Mouse (Mus musculus) heart, postnatal 25 days (tissue): Measurements from ENCODE around the gene Smarca1. TPM values are rescaled to one million over a fixed set of nuclear protein-coding genes. Genes with fewer than 3 reads are reported as not detected.

Experiments
- DNase-seq: peaks from one replicate; pipeline ENCODE4 v3.0.0; 2022; ENCODE audit warnings: low spot score
- intact Hi-C: fragments of 180-260 bp; cut with DNase I; formaldehyde crosslinking; loops from one replicate; pipeline ENCODE4 v1.15.1; 2025
- total RNA-seq, 2 experiments: library from RNA; stranded (reverse); gene quantifications; 2 replicates each; pipeline ENCODE4 v1.2.3; 2021

The Smarca1 gene
- 1 to 10 TPM in 1 of 2 experiments, under 1 TPM in 1; 0.89 to 1.3 TPM for total RNA-seq

- intact Hi-C loops = no loop called here
- DNase-seq = no peak
Observed at GRCm38 (mm10) chrX:47892431-47893024, at the start of gene Smarca1. TSS of gene Smarca1 (minus strand) at chrX:47892974.

DNA sequence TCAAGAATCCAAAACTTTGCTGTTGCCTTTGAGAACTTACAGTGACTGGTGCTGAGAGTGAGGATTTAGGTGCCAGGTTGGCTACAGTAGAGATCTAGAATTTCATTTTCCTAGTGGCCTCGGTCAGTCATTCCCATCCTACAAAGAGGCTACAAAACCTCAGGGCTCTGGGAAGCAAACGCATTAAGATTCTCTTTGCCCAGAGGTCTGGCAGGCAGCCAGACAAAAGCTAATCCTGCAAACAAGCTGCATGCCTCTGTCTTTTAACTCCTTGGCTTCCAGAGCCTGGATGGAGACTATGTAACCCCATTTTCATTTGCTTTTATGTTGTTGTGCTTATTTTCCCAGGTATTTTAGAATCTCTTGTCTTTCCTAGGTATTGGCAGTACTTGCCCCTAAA, 45.0 kb upstream of the Smarca1 start:
- intact Hi-C loops = no loop called here
- no peak for DNase-seq

DNA sequence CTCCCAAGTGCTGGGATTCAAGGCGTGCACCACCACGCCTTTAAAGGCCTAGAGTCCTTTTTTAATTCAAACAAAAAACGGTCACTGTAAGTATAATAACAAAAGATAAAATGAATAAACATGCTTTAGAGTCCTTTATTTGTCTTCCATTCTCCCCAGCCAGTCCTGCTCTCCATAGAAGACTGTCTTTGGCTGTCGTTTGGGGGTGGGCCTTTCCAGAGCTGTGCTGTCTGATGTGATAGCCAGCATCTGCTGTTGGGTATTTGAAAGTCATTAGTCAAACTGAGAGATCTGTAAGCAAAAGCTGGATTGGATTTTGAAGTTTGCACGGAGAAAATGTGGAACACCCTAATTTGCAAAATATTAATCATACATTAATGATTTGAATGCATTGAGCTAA, 44.1 kb upstream of the Smarca1 start:
- DNase-seq = no peak
- intact Hi-C loops = no loop called here

- DNase-seq = no peak
- intact Hi-C loops = no loop called here
Observed at GRCm38 (mm10) chrX:47934352-47934751, 41.6 kb upstream of the Smarca1 start.

DNA sequence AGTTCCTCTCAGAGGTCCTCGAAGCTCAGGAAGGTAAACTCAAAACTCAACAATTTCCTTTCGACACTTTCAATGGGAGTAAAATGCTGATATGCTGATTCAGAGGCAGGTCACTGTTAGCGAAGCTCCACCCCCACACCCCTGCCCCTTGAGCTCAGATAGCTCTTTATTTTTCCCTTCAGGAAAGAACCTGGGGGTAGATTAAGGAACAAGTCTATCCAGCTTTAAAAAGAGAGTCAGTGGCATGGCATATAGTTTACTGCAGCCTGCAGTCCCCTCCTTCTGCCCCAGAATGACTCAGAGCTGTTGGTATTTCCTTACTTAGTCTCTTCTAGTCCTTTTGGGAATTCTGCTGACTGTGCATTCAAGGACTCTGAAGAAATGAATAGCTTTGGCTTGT, 37.7 kb upstream of the Smarca1 start:
- intact Hi-C loops = no loop called here
- no peak for DNase-seq

GRCm38 (mm10) chrX:47927981-47928380, 35.2 kb upstream of the Smarca1 start:
- intact Hi-C loops = no loop called here
- DNase-seq = no peak

DNA sequence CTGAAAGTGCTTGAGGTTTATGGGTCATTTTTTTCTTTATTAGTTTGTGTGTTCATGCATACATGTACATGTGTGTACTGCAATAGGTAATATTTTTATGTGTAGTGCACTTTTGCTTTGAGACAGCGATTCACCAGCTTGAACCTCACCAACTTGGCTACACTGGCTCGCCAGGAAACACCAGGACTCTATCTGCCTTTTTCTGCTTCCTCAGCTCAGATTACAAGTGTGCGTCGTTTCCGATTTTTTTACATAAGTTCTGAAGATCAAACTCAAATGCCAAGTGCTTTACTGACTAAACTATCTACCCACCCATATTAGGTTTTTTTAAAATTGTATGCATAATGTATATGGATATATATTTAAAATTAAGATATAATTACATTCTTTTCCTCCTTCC, 27.8 kb upstream of the Smarca1 start:
- DNase-seq = no peak
- intact Hi-C loops = no loop called here

GRCm38 (mm10) chrX:47916831-47917230, 24.1 kb upstream of the Smarca1 start:
- intact Hi-C loops = no loop called here

GRCm38 (mm10) chrX:47913543-47913938, 20.8 kb upstream of the Smarca1 start:
- intact Hi-C loops = no loop called here
- DNase-seq = no peak

More at GRCm38 (mm10) chrX:47916831-47917230, 24.1 kb upstream of the Smarca1 start:
- no peak for DNase-seq

- DNase-seq = no peak
- intact Hi-C loops = no loop called here
Observed at GRCm38 (mm10) chrX:47912904-47913542, 20.2 kb upstream of the Smarca1 start.

DNA sequence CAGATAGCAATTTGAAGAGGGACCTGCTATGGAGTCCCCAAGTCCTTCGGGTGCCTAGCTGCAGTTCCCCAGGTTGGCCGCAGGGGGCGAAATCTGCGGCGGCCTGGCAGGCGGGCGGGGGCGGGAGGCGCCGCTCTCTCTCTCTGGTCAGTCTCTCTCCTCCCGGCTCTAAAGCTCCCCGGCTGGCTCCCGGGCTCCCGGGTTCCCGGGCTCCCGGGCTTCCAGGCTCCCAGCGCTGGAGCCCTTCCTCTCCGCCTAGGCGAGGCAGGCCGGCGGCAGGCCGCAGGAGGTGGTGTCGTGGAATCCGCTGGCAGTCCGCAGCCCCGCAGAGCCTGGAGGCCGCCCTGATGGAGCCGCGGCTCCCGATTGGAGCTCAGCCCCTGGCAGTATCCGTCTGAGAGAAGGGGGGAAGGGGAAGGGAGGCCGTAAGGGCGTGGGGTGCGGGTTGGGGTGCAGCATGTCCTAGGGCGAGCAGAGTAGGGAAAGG, 19.6 kb upstream of the Smarca1 start, which contains the start of gene Ocrl:
Gene Ocrl (plus strand): TSS at position 82 of the 487 bp plus-strand sequence.
- peak; percentile 35 for DNase-seq
- intact Hi-C loops = no loop called here

DNA sequence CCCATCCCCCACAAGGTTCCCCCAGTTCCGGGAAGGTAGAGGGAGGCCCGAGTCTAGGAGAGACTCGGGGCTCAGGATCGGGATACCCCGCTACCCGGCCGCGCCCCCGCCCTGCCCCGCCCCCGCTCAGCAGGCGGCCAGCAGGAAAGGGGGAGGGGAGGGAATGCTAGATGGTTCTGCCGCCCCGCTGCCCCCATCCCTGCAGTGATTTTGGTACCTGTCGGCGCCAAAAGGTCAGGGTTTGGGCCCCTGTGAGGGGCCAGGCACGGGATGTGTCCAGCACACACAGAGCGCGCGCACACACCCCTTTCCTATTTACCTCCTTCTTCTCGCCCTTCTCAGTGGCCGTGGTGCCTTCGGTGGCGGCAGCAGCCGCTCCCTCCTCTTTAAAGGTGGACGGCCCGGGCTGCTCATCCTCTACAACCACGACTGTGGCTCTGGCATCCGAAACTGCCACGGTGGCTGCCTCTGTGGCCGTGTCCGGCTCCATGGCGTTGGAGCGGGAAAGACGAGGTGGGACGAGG, 805 bp downstream of the Smarca1 start:
- no peak for DNase-seq
- intact Hi-C loops = no loop called here

GRCm38 (mm10) chrX:47891243-47891906, 1.4 kb downstream of the Smarca1 start:
- intact Hi-C loops = no loop called here
- no peak for DNase-seq

DNA sequence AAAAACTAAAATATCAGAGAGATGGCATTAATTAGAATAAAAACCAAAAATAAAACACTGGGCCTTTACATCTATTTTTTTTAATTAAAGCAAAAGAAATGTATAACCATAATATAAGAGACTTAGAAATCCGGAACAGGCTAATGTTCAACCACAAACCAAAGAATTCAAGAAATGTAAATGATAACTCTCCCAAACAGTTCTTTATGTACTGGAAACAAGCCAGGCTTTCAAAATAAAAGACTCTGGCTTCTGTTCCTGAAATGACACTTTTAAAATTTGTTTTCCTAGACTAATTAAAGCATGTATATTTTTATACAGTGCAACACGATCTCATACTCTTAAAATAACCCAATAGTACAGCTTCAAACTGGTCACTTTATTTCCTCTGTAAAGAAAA, 5.4 kb downstream of the Smarca1 start:
- intact Hi-C loops = no loop called here
- no peak for DNase-seq

GRCm38 (mm10) chrX:47882813-47883212, 10.0 kb downstream of the Smarca1 start:
- DNase-seq = no peak
- intact Hi-C loops = no loop called here

DNA sequence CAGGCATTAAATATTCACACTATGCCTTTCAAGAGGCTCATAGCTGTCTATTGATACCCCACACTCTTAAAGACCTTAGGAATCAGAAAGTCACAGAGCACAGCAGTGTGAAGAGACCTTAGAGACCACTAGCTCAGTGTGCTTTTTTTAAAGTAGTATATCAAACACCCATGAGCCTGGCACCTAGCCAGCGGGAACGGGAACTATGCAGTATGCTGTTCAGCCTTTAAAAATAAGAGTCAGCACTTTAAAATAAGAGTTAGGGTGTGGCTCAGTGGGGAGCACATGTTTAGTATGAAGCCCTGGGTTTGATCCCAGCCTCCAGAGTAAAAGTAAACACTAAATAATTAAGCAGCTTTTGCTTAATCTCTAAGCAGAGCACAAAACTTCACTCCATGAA, 12.7 kb downstream of the Smarca1 start:
- intact Hi-C loops = no loop called here
- DNase-seq = no peak

DNA sequence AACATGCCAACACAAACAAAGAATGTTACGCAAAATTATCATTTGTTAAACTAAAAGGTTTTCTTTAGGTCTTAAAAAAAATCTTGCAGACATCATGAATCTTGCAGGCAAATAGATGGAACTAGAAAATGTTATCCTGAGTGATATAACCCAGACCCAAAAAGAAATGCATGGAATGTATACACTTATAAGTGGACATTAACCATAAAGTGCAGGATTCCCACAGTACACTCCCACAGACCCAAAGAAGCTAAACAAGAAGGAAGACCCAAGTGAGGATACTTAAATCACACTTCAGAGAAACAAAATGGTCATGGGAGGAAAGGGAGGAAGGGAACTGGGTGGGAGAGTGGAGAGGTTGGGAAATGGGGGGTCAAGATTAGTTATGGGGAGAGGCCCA, 34.2 kb downstream of the Smarca1 start:
- DNase-seq = no peak
- intact Hi-C loops = no loop called here

DNA sequence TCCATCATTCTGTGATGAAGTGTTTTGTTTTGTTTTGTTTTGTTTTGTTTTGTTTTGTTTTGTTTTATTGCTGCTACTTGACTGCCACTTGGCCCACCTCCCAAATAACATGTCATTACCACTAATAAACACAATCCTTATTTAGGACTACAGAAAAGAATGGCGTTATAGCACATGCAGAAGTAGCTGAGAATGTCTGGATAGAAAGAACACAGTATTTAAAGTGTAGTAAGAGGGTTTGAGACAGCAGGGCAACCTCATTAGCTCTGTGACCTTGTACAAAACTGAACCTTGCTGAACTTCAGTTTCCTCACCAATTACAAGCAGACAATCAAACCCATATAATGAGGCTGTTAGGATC, 57.0 kb downstream of the Smarca1 start:
- DNase-seq = no peak
- intact Hi-C loops = no loop called here

DNA sequence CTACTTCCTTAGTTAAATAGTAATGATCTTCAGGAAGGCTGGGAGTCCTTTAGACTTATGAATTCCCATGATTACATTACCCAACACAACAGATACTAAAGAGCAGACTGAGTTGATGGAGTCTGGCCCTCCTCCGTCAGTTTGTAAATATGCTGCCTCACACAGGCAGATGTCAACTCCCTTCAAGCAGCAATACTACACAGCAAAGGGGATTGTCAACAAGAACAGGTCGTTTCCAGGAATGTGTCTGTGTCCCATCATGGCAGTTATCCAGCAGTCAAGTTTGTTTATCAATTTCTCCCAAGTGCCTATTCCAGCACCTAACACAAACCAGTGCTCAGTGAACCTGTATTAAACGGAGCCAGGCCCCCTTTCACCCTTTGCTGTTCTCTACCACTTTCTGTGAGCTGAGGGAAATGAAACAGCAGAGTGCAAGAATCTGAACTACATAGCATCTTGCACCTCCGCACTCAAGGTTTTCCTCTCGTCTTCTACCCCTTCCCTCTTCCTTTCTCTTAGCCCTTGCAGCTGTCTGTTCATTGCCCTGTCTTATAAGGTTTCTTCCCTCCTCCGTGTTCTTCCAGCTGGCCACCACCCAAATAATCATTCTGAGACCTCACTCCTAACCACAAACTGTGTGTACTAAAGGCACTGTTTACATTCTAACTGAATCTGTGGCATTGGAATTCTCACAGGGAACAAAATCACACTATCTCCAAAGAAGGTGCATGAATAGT, 57.5 kb downstream of the Smarca1 start:
- DNase-seq = no peak
- intact Hi-C loops = no loop called here

- intact Hi-C loops = no loop called here
- DNase-seq = no peak
Observed at GRCm38 (mm10) chrX:47833431-47833830, 59.3 kb downstream of the Smarca1 start.
